Mouse (Mus musculus): ENCODE measurements around the gene Heg1.

Gene Heg1

GRCm38 (mm10) chr16:33776766-33777529 is 92.8 kb downstream of the Heg1 start:
- DNase-seq = no peak

- DNase-seq = no peak
Observed at GRCm38 (mm10) chr16:33777607-33778006, 93.4 kb downstream of the Heg1 start.

- DNase-seq = no peak
Observed at GRCm38 (mm10) chr16:33781789-33782728, 97.9 kb downstream of the Heg1 start.

GRCm38 (mm10) chr16:33782729-33783091 is 98.5 kb downstream of the Heg1 start:
- DNase-seq = no peak

GRCm38 (mm10) chr16:33784547-33784946 is 100.4 kb downstream of the Heg1 start:
- DNase-seq = no peak

GRCm38 (mm10) chr16:33785092-33785704 is 101.0 kb downstream of the Heg1 start:
- DNase-seq = no peak

GRCm38 (mm10) chr16:33786657-33787390 is 102.7 kb downstream of the Heg1 start:
- no peak for DNase-seq

- DNase-seq = no peak
Observed at GRCm38 (mm10) chr16:33793846-33794791, 109.9 kb downstream of the Heg1 start, which contains the start of gene Muc13. Gene Muc13 (plus strand): TSS chr16:33794037.

- no peak for DNase-seq
Observed at GRCm38 (mm10) chr16:33795106-33795505, 110.9 kb downstream of the Heg1 start.

GRCm38 (mm10) chr16:33795887-33796286 is 111.7 kb downstream of the Heg1 start:
- DNase-seq = no peak

GRCm38 (mm10) chr16:33796756-33797155 is 112.6 kb downstream of the Heg1 start:
- no peak for DNase-seq

GRCm38 (mm10) chr16:33797860-33798259 is 113.7 kb downstream of the Heg1 start:
- DNase-seq = peak; percentile 23 to 61

- no peak for DNase-seq
Observed at GRCm38 (mm10) chr16:33810002-33810401, 125.8 kb downstream of the Heg1 start.

- DNase-seq = no peak
Observed at GRCm38 (mm10) chr16:33818413-33819165, 134.4 kb downstream of the Heg1 start.

- DNase-seq = peak; percentile 82 to 90
Observed at GRCm38 (mm10) chr16:33820269-33821178, 136.4 kb downstream of the Heg1 start.
